Mouse (Mus musculus) embryo, embryonic 11.5 days (tissue): ENCODE results near the gene Nutf2.

Source experiments
- DNase-seq: peaks from one replicate; pipeline ENCODE4 v3.0.0-alpha.2; 2012; ENCODE audit warnings: low read depth, low spot score

Gene Nutf2

GRCm38 (mm10) chr8:105854715-105855216 is 5.6 kb upstream of the Nutf2 start, which contains the start of gene Thap11:
Gene Thap11, plus strand, starts transcription at chr8:105855132.
- DNase-seq = peak; percentile 89

- DNase-seq = no peak
Measured at GRCm38 (mm10) chr8:105855248-105856167, 4.9 kb upstream of the Nutf2 start.

GRCm38 (mm10) chr8:105856168-105856835 is 4.1 kb upstream of the Nutf2 start:
- no peak for DNase-seq

- no peak for DNase-seq
Measured at GRCm38 (mm10) chr8:105858495-105858894, 1.9 kb upstream of the Nutf2 start.

- no peak for DNase-seq
Measured at GRCm38 (mm10) chr8:105859314-105859713, 1.1 kb upstream of the Nutf2 start.

- DNase-seq = no peak
Measured at GRCm38 (mm10) chr8:105861951-105862350, 1.6 kb downstream of the Nutf2 start.

- DNase-seq = no peak
Measured at GRCm38 (mm10) chr8:105866364-105867029, 6.1 kb downstream of the Nutf2 start.

GRCm38 (mm10) chr8:105874301-105874700 is 13.9 kb downstream of the Nutf2 start:
- no peak for DNase-seq

- DNase-seq = peak; percentile 77
Measured at GRCm38 (mm10) chr8:105880754-105881520, 20.6 kb downstream of the Nutf2 start, which contains the start of gene Edc4. Gene Edc4, plus strand, starts transcription at chr8:105880881.

GRCm38 (mm10) chr8:105889756-105890465 is 29.5 kb downstream of the Nutf2 start:
- no peak for DNase-seq

GRCm38 (mm10) chr8:105890870-105891269 is 30.5 kb downstream of the Nutf2 start:
- no peak for DNase-seq

- no peak for DNase-seq
Measured at GRCm38 (mm10) chr8:105892432-105892831, 32.1 kb downstream of the Nutf2 start.

GRCm38 (mm10) chr8:105893339-105893738 is 33.0 kb downstream of the Nutf2 start, which contains the start of gene Nrn1l:
Gene Nrn1l, plus strand, starts transcription at chr8:105893567.
- peak; percentile 58 for DNase-seq

- no peak for DNase-seq
Measured at GRCm38 (mm10) chr8:105897801-105898480, 37.6 kb downstream of the Nutf2 start.

- DNase-seq = peak; percentile 95
Measured at GRCm38 (mm10) chr8:105900180-105900940, 40.0 kb downstream of the Nutf2 start, which contains the start of gene Pskh1. Gene Pskh1, plus strand, starts transcription at chr8:105900441.

GRCm38 (mm10) chr8:105900941-105901616 is 40.7 kb downstream of the Nutf2 start:
- DNase-seq = no peak

GRCm38 (mm10) chr8:105919390-105919789 is 59.0 kb downstream of the Nutf2 start:
- no peak for DNase-seq

GRCm38 (mm10) chr8:105925123-105925522 is 64.7 kb downstream of the Nutf2 start:
- no peak for DNase-seq
